Mouse (Mus musculus) embryonic facial prominence, embryonic 11.5 days (tissue): ENCODE data around the gene Upf1. TPM values are rescaled to one million over a fixed set of nuclear protein-coding genes. Genes with fewer than 3 reads are reported as not detected.

ENCODE experiments used
- ATAC-seq: fragments of 200-750 bp; cut with Nextera tagmentation; replicated peaks from 2 replicates; pipeline ENCODE4 v1.8.0; 2017; ENCODE audit warnings: low read depth; ENCODE audit not compliant: insufficient number of reproducible peaks, low FRiP score, low TSS enrichment
- DNase-seq: peaks from one replicate; pipeline ENCODE4 v3.0.0-alpha.2; 2015; ENCODE audit warnings: low spot score
- H3K27ac ChIP-seq: fragments of 300-500 bp; sonication (generic); replicated peaks from 2 replicates; pipeline ENCODE4 v1.5.1; 2014; ENCODE audit warnings: mild to moderate bottlenecking, low read depth, low read length, control low read depth
- H3K27me3 ChIP-seq: fragments of 300-500 bp; sonication (generic); 2 replicates; pipeline ENCODE4 v1.6.1; 2014; ENCODE audit warnings: mild to moderate bottlenecking, low read length, moderate library complexity, mixed read lengths; ENCODE audit not compliant: control insufficient read depth, insufficient read depth
- H3K36me3 ChIP-seq: fragments of 300-500 bp; sonication (generic); replicated peaks from 2 replicates; pipeline ENCODE4 v1.6.1; 2014; ENCODE audit warnings: low read depth, mild to moderate bottlenecking, low read length, moderate library complexity, mixed read lengths; ENCODE audit not compliant: control insufficient read depth, insufficient read depth
- H3K4me1 ChIP-seq: fragments of 300-500 bp; sonication (generic); 2 replicates; pipeline ENCODE4 v1.6.1; 2014; ENCODE audit warnings: low read length, mixed read lengths; ENCODE audit not compliant: control insufficient read depth, insufficient read depth
- H3K4me2 ChIP-seq: fragments of 300-500 bp; sonication (generic); 2 replicates; pipeline ENCODE4 v1.6.1; 2014; ENCODE audit warnings: low read depth, mild to moderate bottlenecking, control low read depth, low read length, moderate library complexity
- H3K4me3 ChIP-seq: fragments of 300-500 bp; sonication (generic); 2 replicates; pipeline ENCODE4 v1.5.1; 2014; ENCODE audit warnings: low read depth, low read length, control low read depth
- H3K9ac ChIP-seq: fragments of 300-500 bp; sonication (generic); replicated peaks from 2 replicates; pipeline ENCODE4 v1.6.1; 2014; ENCODE audit warnings: mild to moderate bottlenecking, control low read depth, low read length
- H3K9me3 ChIP-seq: fragments of 300-500 bp; sonication (generic); replicated peaks from 2 replicates; pipeline ENCODE4 v1.6.1; 2016; ENCODE audit warnings: mild to moderate bottlenecking, low read length, inconsistent platforms, mixed read lengths; ENCODE audit not compliant: control insufficient read depth
- WGBS: fragments of 180-500 bp; shearing (Covaris S2); extraction: QIAGEN DNeasy Blood & Tissue Kit; methylation state at CpG from one replicate; pipeline ENCODE4 v1.1.7; 2014; 5-methylcytosine and 5-hydroxymethylcytosine counted together
- polyA plus RNA-seq: library from polyadenylated mRNA; unstranded; fragments of >200 nt; fragmentation: Nextera tagmentation; extraction: Ambion mirVana; gene quantifications from 2 replicates; pipeline ENCODE4 v1.2.1, GENCODE M21; 2014

The Upf1 gene
- polyA plus RNA-seq, 1 experiment from 2014 or later, result 21.0 TPM

DNA sequence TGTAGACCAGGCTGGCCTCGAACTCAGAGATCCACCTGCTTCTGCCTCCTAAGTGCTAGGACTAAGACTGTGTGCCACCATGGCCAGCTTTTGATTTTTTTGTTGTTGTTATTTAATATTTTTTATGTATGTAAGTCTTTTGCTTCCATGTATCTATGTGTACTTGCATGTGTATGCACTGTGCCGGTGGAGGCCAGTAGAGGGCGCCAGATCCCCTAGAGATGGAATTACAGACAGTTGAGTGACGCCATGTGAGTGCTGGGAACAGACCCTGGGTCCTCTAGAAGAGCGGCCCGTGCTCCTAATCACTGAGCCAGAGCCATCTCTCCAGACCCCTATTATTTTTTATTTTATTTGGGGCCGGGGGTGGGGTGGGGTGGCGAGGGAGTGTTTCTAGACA, 66.3 kb downstream of the Upf1 start:
- 88% methylated on average over 8 of the region's 8 CpGs for WGBS
- Histone ChIP-seq H3K4me3 (no peak overlapping the region), H3K4me2 (no peak overlapping the region), H3K9ac (no peak overlapping the region), H3K4me1 (no peaks in the 10 kb centered on the region), H3K36me3 (peaks cover 38% of the 10 kb centered on the region), H3K9me3 (no peaks in the 10 kb centered on the region), H3K27me3 (no peaks in the 10 kb centered on the region), H3K27ac (no peak overlapping the region)
- DNase-seq, result no peak
- ATAC-seq, result no peak

DNA sequence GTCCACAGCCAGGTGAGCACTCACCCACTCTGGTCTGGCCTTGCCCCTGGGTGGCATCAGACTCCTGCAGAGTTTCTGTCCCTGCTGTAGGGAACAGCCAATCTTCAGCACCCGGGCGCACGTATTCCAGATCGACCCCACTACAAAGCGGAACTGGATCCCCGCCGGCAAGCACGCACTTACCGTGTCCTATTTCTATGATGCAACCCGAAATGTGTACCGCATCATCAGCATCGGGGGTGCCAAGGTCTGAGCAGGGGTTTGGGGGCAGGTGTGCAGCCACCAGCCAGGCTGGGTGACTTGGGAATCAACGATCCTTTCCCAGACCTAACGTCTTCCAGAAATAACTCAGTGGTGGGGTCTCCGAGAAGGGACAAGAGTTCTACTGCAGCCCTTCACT, 67.8 kb downstream of the Upf1 start:
- Histone ChIP-seq H3K4me2 (no peak overlapping the region), H3K9ac (no peak overlapping the region), H3K27ac (no peak overlapping the region), H3K27me3 (no peaks in the 10 kb centered on the region), H3K4me3 (no peak overlapping the region), H3K4me1 (no peaks in the 10 kb centered on the region), H3K36me3 (peaks cover 33% of the 10 kb centered on the region), H3K9me3 (no peaks in the 10 kb centered on the region)
- WGBS, result 97% methylated on average over 15 of the region's 15 CpGs
- no peak for ATAC-seq
- DNase-seq, result no peak

DNA sequence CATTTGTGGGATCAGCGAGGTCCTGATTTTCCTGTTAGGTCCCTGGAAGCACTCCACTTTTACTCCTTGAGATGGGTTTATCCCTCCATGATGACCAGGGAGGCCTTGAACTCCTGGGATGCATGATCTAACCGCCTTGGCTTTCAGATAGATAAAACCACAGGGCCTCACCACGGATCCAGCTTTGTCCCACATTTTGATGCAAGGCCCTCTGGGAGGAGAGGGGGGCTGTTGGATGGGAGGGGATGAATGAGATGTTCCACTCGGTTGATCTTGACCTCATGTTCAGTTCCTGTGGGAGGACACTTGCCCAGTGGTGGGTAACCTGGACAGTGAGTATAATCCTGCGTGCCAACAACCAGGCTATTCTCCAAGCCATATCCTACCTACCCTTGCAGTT, 68.7 kb downstream of the Upf1 start:
- no peaks in the 10 kb centered on the region for H3K4me1 ChIP-seq
- 83% methylated on average over 5 of the region's 5 CpGs for WGBS
- no peaks in the 10 kb centered on the region for H3K9me3 ChIP-seq
- H3K27me3 ChIP-seq, result no peaks in the 10 kb centered on the region
- H3K4me2 ChIP-seq, result peak overlapping the region; percentile 19
- DNase-seq, result no peak
- H3K4me3 ChIP-seq, result peak overlapping the region; percentile 84
- no peak overlapping the region for H3K27ac ChIP-seq
- peaks cover 29% of the 10 kb centered on the region for H3K36me3 ChIP-seq
- ATAC-seq, result no peak
- no peak overlapping the region for H3K9ac ChIP-seq

DNA sequence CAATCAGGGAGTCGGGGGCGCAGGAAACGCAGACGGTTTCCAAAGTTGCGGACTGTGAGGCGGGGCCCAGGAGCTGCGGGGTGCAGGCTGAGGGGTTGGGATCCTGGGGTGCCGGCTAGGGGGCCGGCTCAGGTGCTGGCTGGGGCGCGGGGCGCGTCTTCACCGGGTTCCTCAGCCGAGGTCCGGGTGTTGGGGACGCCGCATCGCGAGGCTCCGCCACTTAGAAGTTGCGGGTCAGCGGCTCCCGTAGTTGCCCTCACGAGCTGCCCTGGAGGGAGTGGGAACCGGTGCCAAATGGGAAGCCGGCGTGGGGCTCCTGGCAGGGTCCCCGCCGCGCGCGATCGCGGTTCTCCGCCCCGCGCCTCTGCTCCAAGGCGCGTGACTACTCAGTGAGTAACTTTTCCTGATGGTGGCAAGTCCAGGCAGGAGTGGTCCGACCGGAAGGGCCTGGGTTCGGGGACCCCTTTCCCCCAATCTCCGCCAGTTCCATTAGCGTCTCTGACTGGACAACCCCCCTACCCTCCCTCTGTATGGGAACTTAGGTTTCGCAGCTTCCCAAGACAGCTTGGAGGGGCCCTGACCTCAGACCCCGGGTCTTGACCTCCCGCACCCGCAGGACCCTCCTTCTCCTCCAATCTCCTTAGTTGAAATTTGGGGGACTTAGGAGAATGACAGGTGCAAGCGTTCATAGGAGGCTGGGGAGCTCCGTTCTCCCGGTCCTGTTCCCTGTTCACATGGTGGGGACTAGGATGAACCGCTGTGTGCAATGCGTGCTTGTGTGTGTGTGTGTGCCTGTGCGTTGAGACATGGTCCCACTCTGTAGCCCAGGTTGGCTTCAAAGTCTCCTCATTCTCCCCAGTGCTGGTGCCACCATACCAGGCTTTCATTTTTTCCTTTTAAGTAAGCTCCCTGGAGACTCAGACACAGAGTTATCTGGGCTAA, 69.7 kb downstream of the Upf1 start:
- Histone ChIP-seq H3K9ac (peak overlapping the region; percentile 99), H3K4me1 (no peaks in the 10 kb centered on the region), H3K36me3 (peaks cover 26% of the 10 kb centered on the region), H3K4me2 (peak overlapping the region; percentile 74), H3K9me3 (no peaks in the 10 kb centered on the region), H3K27me3 (no peaks in the 10 kb centered on the region), H3K27ac (peak overlapping the region; percentile 64), H3K4me3 (peak overlapping the region; percentile 84)
- DNase-seq, result peak; percentile 32
- WGBS, result under 1% methylated on average over 55 of the region's 55 CpGs
- peak; percentile 56 for ATAC-seq

DNA sequence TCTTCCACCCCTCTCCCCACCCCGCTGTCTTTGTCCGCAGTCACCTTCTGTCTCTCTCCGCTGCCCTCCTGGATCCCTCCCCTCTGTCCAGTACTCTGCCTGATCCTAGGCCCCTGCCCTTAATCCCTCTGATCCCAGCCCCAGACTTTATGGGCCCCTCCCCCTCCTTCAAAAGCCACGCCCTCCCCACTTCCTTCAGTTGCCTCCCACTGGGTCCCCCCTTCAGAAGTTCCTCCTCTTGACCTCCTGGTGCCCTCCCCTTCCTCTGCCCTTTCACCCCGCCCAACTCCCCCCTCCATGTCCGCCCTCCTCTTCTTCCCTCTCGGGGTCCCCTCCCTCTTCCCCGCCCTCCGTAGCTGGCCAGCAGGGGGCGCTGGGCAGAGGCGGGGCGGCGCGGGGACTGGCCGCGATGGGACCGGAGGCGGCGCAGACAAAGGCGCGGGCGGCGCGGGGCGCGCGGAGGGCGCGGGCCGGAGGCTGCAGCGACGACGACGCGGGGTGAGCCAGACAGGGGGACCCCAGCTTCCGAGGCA, 70.4 kb downstream of the Upf1 start, which contains the start of gene Homer3:
TSS of gene Homer3 (plus strand) at position 225 of the 533 bp plus-strand sequence.
- peak; percentile 93 for DNase-seq
- no peaks in the 10 kb centered on the region for H3K27me3 ChIP-seq
- H3K36me3 ChIP-seq, result peaks cover 22% of the 10 kb centered on the region
- peak within 1 kb of the TSS; percentile 84 for H3K4me3 ChIP-seq
- peak; percentile 89 for ATAC-seq
- H3K9ac ChIP-seq, result peak within 1 kb of the TSS; percentile 99
- no peaks in the 10 kb centered on the region for H3K9me3 ChIP-seq
- H3K27ac ChIP-seq, result peak within 1 kb of the TSS; percentile 64
- H3K4me2 ChIP-seq, result peak within 1 kb of the TSS; percentile 74
- WGBS, result under 1% methylated on average over 35 of the region's 36 CpGs
- H3K4me1 ChIP-seq, result no peaks in the 10 kb centered on the region

Other genes with a start within 250 kb of the Upf1 start
- gene Ncan, start 232.4 kb downstream of the Upf1 start, polyA plus RNA-seq, result 6.4 and 7.3 TPM in 2 replicates
- 19.2 and 19.5 TPM in 2 replicates for gene Nr2c2ap, start 221.9 kb downstream of the Upf1 start, polyA plus RNA-seq
- 17.0 and 18.3 TPM in 2 replicates for gene Rfxank, start 214.1 kb downstream of the Upf1 start, polyA plus RNA-seq
- gene Borcs8, start 213.8 kb downstream of the Upf1 start, polyA plus RNA-seq, result 40.4 and 46.6 TPM in 2 replicates
- gene Mef2b, start 213.6 kb downstream of the Upf1 start, polyA plus RNA-seq, result 0.45 and 0.64 TPM in 2 replicates
- 26.2 and 29.8 TPM in 2 replicates for gene Tmem161a, start 180.9 kb downstream of the Upf1 start, polyA plus RNA-seq
- gene Slc25a42, start 141.0 kb downstream of the Upf1 start, polyA plus RNA-seq, result 1.3 and 1.4 TPM in 2 replicates
- gene Sugp2, start 119.1 kb downstream of the Upf1 start, polyA plus RNA-seq, result 31.4 and 34.0 TPM in 2 replicates
- 21.9 and 28.4 TPM in 2 replicates for gene Armc6, start 118.8 kb downstream of the Upf1 start, polyA plus RNA-seq
- 48.9 and 52.9 TPM in 2 replicates for gene Homer3, start 70.5 kb downstream of the Upf1 start, polyA plus RNA-seq
- 51.4 and 52.5 TPM in 2 replicates for gene Ddx49, start 50.8 kb downstream of the Upf1 start, polyA plus RNA-seq
- gene Cope, start 50.8 kb downstream of the Upf1 start, polyA plus RNA-seq, result 220 and 271 TPM in 2 replicates
- gene Cers1, start 37.5 kb downstream of the Upf1 start, polyA plus RNA-seq, result 3.9 and 4.0 TPM in 2 replicates
- 0.22 and 3.1 TPM in 2 replicates for gene Gdf1, start 23.5 kb downstream of the Upf1 start, polyA plus RNA-seq
- gene Comp, start 20.3 kb upstream of the Upf1 start, polyA plus RNA-seq, result 0.17 TPM in 1 of 2 replicates, not detected in the other
- gene Crtc1, start 86.3 kb upstream of the Upf1 start, polyA plus RNA-seq, result 10.2 and 11.8 TPM in 2 replicates
- 15.4 and 17.9 TPM in 2 replicates for gene Klhl26, start 123.7 kb upstream of the Upf1 start, polyA plus RNA-seq
- 25.4 and 25.7 TPM in 2 replicates for gene Tmem59l, start 134.1 kb upstream of the Upf1 start, polyA plus RNA-seq
- 63.8 and 64.7 TPM in 2 replicates for gene Crlf1, start 139.9 kb upstream of the Upf1 start, polyA plus RNA-seq
- gene Rex1bd, start 153.5 kb upstream of the Upf1 start, polyA plus RNA-seq, result 126 and 140 TPM in 2 replicates
- gene Uba52, start 157.5 kb upstream of the Upf1 start, polyA plus RNA-seq, result 783 and 884 TPM in 2 replicates
- 175 and 196 TPM in 2 replicates for gene Fkbp8, start 174.4 kb upstream of the Upf1 start, polyA plus RNA-seq
- gene Kxd1, start 174.7 kb upstream of the Upf1 start, polyA plus RNA-seq, result 47.4 and 49.9 TPM in 2 replicates
- gene Ell, start 186.2 kb upstream of the Upf1 start, polyA plus RNA-seq, result 15.3 and 16.1 TPM in 2 replicates
- gene Isyna1, start 241.1 kb upstream of the Upf1 start, polyA plus RNA-seq, result 79.0 and 87.9 TPM in 2 replicates